Mouse (Mus musculus): ENCODE measurements around the gene Espl1. TPM values are rescaled to one million over a fixed set of nuclear protein-coding genes. Genes with fewer than 3 reads are reported as not detected.

The Espl1 gene
- 1 to 10 TPM; 4.5 to 6.2 TPM for total RNA-seq (2021)
- long read RNA-seq, partial matches to known transcripts = 2 of 2 reads
- long read RNA-seq, other reads (novel, unspliced or antisense) = 0 of 2 reads

- peak; percentile 95 for DNase-seq (ENCODE audit: low spot score in 2 of 2)
These were observed at the start of gene Espl1 for GRCm38 (mm10) chr15:102295633-102296367. Gene Espl1, plus strand, starts transcription at chr15:102296266.

- DNase-seq (ENCODE audit: low spot score in 2 of 2) = peak; percentile 77 to 85
These were observed 49.2 kb upstream of the Espl1 start for GRCm38 (mm10) chr15:102246866-102247251.

- DNase-seq (ENCODE audit: low spot score in 2 of 2) = peak; percentile 66
These were observed 48.6 kb upstream of the Espl1 start for GRCm38 (mm10) chr15:102247252-102248130.

- no peak for DNase-seq (ENCODE audit: low spot score in 2 of 2)
These were observed 47.8 kb upstream of the Espl1 start for GRCm38 (mm10) chr15:102248131-102248811.

- no peak for DNase-seq (ENCODE audit: low spot score in 2 of 2)
These were observed 47.3 kb upstream of the Espl1 start for GRCm38 (mm10) chr15:102248812-102249191.

- peak in 1 of 2 experiments; percentile 50 for DNase-seq (ENCODE audit: low spot score in 2 of 2)
These were observed 46.8 kb upstream of the Espl1 start for GRCm38 (mm10) chr15:102249251-102249691.

- no peak for DNase-seq (ENCODE audit: low spot score in 2 of 2)
These were observed 46.1 kb upstream of the Espl1 start for GRCm38 (mm10) chr15:102249967-102250366.

GRCm38 (mm10) chr15:102250521-102250920 lies 45.5 kb upstream of the Espl1 start:
- DNase-seq (ENCODE audit: low spot score in 2 of 2) = no peak

GRCm38 (mm10) chr15:102255547-102256255 lies 40.4 kb upstream of the Espl1 start:
- DNase-seq (ENCODE audit: low spot score in 2 of 2) = no peak

GRCm38 (mm10) chr15:102256431-102257201 lies 39.5 kb upstream of the Espl1 start:
- DNase-seq (ENCODE audit: low spot score in 2 of 2) = no peak

- peak; percentile 38 to 56 for DNase-seq (ENCODE audit: low spot score in 2 of 2)
These were observed 38.6 kb upstream of the Espl1 start, which contains the start of gene Rarg for GRCm38 (mm10) chr15:102257202-102258075. Gene Rarg, minus strand, starts transcription at chr15:102257517.

GRCm38 (mm10) chr15:102258076-102258470 lies 38.0 kb upstream of the Espl1 start:
- DNase-seq (ENCODE audit: low spot score in 2 of 2) = no peak

- DNase-seq (ENCODE audit: low spot score in 2 of 2) = no peak
These were observed 37.3 kb upstream of the Espl1 start for GRCm38 (mm10) chr15:102258581-102259253.

- DNase-seq (ENCODE audit: low spot score in 2 of 2) = no peak
These were observed 33.5 kb upstream of the Espl1 start for GRCm38 (mm10) chr15:102262582-102262981.

- no peak for DNase-seq (ENCODE audit: low spot score in 2 of 2)
These were observed 33.0 kb upstream of the Espl1 start for GRCm38 (mm10) chr15:102263037-102263436.

GRCm38 (mm10) chr15:102265548-102265947 lies 30.5 kb upstream of the Espl1 start:
- DNase-seq (ENCODE audit: low spot score in 2 of 2) = no peak

- DNase-seq (ENCODE audit: low spot score in 2 of 2) = no peak
These were observed 25.6 kb upstream of the Espl1 start, which contains the start of gene Gm9918 for GRCm38 (mm10) chr15:102270274-102270960. Gene Gm9918, plus strand, starts transcription at chr15:102270563.

GRCm38 (mm10) chr15:102271441-102271840 lies 24.6 kb upstream of the Espl1 start:
- DNase-seq (ENCODE audit: low spot score in 2 of 2) = no peak
